Mouse (Mus musculus) C2C12 (cell line): ENCODE results near the gene Kcns3.

ENCODE experiments used
- CEBPB ChIP-seq: IDR thresholded peaks from one replicate; pipeline ENCODE4 v1.6.1; 2011; ENCODE audit warnings: low read depth, mild to moderate bottlenecking, control low read depth, moderate library complexity
- CTCF ChIP-seq: IDR thresholded peaks from one replicate; pipeline ENCODE4 v1.5.1; 2011; ENCODE audit not compliant: control insufficient read depth, insufficient read depth, insufficient read length
- MAX ChIP-seq: IDR thresholded peaks from one replicate; pipeline ENCODE4 v1.6.1; 2011; ENCODE audit warnings: mild to moderate bottlenecking, control low read depth
- MYOG ChIP-seq: IDR thresholded peaks from one replicate; pipeline ENCODE4 v1.6.1; 2011; ENCODE audit not compliant: control insufficient read depth, insufficient read length; ENCODE audit errors: extremely low read depth
- USF1 ChIP-seq: IDR thresholded peaks from one replicate; pipeline ENCODE4 v1.6.1; 2011; ENCODE audit warnings: low read depth, mild to moderate bottlenecking, control low read depth, moderate library complexity

- no peak for TF ChIP-seq CTCF
- no peak for TF ChIP-seq MAX
- TF ChIP-seq MYOG = no peak
- no peak for TF ChIP-seq CEBPB
- no peak for TF ChIP-seq USF1
Measured at GRCm38 (mm10) chr12:11086866-11087265, 64.0 kb downstream of the Kcns3 start.
